Mouse (Mus musculus): Measurements from ENCODE around the gene Ptprs. TPM values are rescaled to one million over a fixed set of nuclear protein-coding genes. Genes with fewer than 3 reads are reported as not detected.
A peak's percentile ranks its signal among the peaks of the same experiment; 100 is the strongest.

Ptprs gene
- total and polyA plus RNA-seq, 3 experiments, result 149 to 573 (median 249) TPM

GRCm38 (mm10) chr17:56493841-56494240 lies 17.6 kb upstream of the Ptprs start:
- DNase-seq, result no peak

- DNase-seq, result no peak
Observed at GRCm38 (mm10) chr17:56490438-56491152, 14.3 kb upstream of the Ptprs start.

GRCm38 (mm10) chr17:56488028-56488427 lies 11.7 kb upstream of the Ptprs start:
- no peak for DNase-seq

GRCm38 (mm10) chr17:56487441-56487888 lies 11.2 kb upstream of the Ptprs start:
- DNase-seq, result peak; percentile 69

- DNase-seq, result no peak
Observed at GRCm38 (mm10) chr17:56485926-56486325, 9.6 kb upstream of the Ptprs start.

- no peak for DNase-seq
Observed at GRCm38 (mm10) chr17:56485118-56485517, 8.8 kb upstream of the Ptprs start.

- DNase-seq, result no peak
Observed at GRCm38 (mm10) chr17:56482671-56483070, 6.4 kb upstream of the Ptprs start.

GRCm38 (mm10) chr17:56479358-56479757 lies 3.1 kb upstream of the Ptprs start:
- DNase-seq, result peak; percentile 81

GRCm38 (mm10) chr17:56478191-56478611 lies 1.9 kb upstream of the Ptprs start:
- DNase-seq, result peak; percentile 89

GRCm38 (mm10) chr17:56477191-56477818 lies 1.0 kb upstream of the Ptprs start:
- no peak for DNase-seq

GRCm38 (mm10) chr17:56475584-56476401 lies 490 bp downstream of the Ptprs start:
- DNase-seq, result peak; percentile 73

- no peak for DNase-seq
Observed at GRCm38 (mm10) chr17:56474831-56475581, 1.3 kb downstream of the Ptprs start.

GRCm38 (mm10) chr17:56474311-56474830 lies 1.9 kb downstream of the Ptprs start:
- no peak for DNase-seq

GRCm38 (mm10) chr17:56473611-56473905 lies 2.7 kb downstream of the Ptprs start:
- no peak for DNase-seq

GRCm38 (mm10) chr17:56472733-56473610 lies 3.3 kb downstream of the Ptprs start:
- peak; percentile 82 for DNase-seq

- DNase-seq, result peak; percentile 68
Observed at GRCm38 (mm10) chr17:56472121-56472520, 4.2 kb downstream of the Ptprs start.

GRCm38 (mm10) chr17:56471136-56471535 lies 5.1 kb downstream of the Ptprs start:
- DNase-seq, result peak; percentile 74

GRCm38 (mm10) chr17:56470571-56470970 lies 5.7 kb downstream of the Ptprs start:
- no peak for DNase-seq

- DNase-seq, result no peak
Observed at GRCm38 (mm10) chr17:56470001-56470436, 6.3 kb downstream of the Ptprs start.

GRCm38 (mm10) chr17:56469275-56469674 lies 7.0 kb downstream of the Ptprs start:
- DNase-seq, result no peak

GRCm38 (mm10) chr17:56468870-56469269 lies 7.4 kb downstream of the Ptprs start:
- no peak for DNase-seq
